Mouse (Mus musculus) left cerebral cortex, adult 2 months (tissue): ENCODE measurements around the gene Gm13030. TPM values are rescaled to one million over a fixed set of nuclear protein-coding genes. Genes with fewer than 3 reads are reported as not detected.
"Not testable (repeated sequence)": the region's sequence is repeated elsewhere in the genome, so short reads cannot be mapped to it uniquely, and the experiment has no call there.

Source experiments
- DNase-seq, 2 experiments: peaks; one replicate each; pipeline ENCODE4 v3.0.0; 2021 to 2022; ENCODE audit warnings: low spot score in 2 of 2, mixed read lengths in 1 of 2; ENCODE audit errors: extremely low spot score in 1 of 2
- H3K27ac ChIP-seq: fragments of 200-600 bp; 2 replicates; pipeline ENCODE4 v1.8.1; 2022
- H3K4me3 ChIP-seq: fragments of 200-600 bp; 2 replicates; pipeline ENCODE4 v1.8.1; 2022
- CTCF ChIP-seq: fragments of 200-600 bp; IDR thresholded peaks from 2 replicates; pipeline ENCODE4 v1.8.1; 2022; ENCODE audit warnings: antibody characterized with exemption, mild to moderate bottlenecking, moderate library complexity
- intact Hi-C: fragments of 180-260 bp; cut with DNase I; formaldehyde crosslinking; loops from one replicate; pipeline ENCODE4 v1.15.1; 2025
- total RNA-seq, 2 experiments: library from RNA; stranded (reverse); gene quantifications; 2 replicates each; pipeline ENCODE4 v1.2.3; 2021

Gene Gm13030
- total RNA-seq, 2 experiments from 2014 or later, result not detected

DNA sequence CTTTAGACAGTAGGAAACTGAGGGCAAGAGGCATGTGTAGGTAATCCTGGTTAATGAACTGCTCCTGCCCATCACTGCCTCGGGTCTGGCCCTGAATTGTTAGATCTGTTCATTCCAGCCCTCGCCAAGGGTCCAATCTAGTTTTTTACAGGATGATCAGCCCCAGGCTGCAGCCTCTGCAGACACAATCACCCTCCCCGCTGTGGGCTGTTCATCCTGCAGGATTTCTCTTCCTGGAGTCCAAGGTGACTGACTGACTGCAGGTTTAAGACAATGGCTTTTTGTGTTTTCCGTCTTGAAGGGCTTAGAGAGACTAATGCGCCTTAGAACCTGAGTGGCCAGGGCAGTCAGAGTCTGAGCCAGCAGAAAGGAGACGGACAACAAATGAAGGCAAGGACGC lies 15.4 kb upstream of the Gm13030 start:
- no peak for DNase-seq
- H3K4me3 ChIP-seq, result no peak overlapping the region
- H3K27ac ChIP-seq, result no peak overlapping the region
- TF ChIP-seq CTCF, result no peak
- intact Hi-C loops, result no loop called here

GRCm38 (mm10) chr4:138884261-138884660 lies 10.5 kb upstream of the Gm13030 start:
- no peak overlapping the region for H3K4me3 ChIP-seq
- intact Hi-C loops, result loop anchor here (1.0 kb wide), 2 partner anchors 19 to 437 kb away; no protein-coding TSS in a partner anchor
- H3K27ac ChIP-seq, result 0 out of 2 replicates have a peak overlapping the region, but pooled peaks have one; percentile 77
- TF ChIP-seq CTCF, result peak; percentile 87
- DNase-seq, result peak; percentile 84 to 87

DNA sequence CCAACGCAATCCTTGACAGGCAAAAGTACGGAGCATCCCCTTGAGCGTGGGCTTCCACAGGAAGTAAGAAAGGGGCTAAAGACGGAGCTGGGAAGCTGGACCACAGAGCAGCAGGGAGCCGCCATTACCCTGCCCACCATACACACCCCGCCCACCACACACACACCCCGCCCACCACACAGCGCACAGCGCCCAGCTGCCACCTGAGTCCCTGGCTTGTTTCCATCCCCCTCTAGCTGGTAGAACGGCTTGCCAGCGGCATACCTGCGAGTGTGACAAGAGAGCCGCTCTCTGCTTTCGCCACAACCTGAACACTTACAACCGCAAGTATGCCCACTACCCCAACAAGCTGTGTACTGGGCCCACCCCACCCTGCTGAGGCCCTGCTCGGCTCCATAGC lies 8.4 kb upstream of the Gm13030 start:
- DNase-seq, result peak; percentile 40 to 67
- intact Hi-C loops, result no loop called here
- no peak for TF ChIP-seq CTCF

GRCm38 (mm10) chr4:138880811-138881584 lies 7.2 kb upstream of the Gm13030 start:
- no peak overlapping the region for H3K4me3 ChIP-seq
- TF ChIP-seq CTCF, result no peak
- intact Hi-C loops, result no loop called here
- H3K27ac ChIP-seq, result no peak overlapping the region
- DNase-seq, result no peak

More for the DNA sequence above, 8.4 kb upstream of the Gm13030 start:
- H3K27ac ChIP-seq, result peak overlapping the region; percentile 53; the same call in 1 of the 2 replicates
- no peak overlapping the region for H3K4me3 ChIP-seq

DNA sequence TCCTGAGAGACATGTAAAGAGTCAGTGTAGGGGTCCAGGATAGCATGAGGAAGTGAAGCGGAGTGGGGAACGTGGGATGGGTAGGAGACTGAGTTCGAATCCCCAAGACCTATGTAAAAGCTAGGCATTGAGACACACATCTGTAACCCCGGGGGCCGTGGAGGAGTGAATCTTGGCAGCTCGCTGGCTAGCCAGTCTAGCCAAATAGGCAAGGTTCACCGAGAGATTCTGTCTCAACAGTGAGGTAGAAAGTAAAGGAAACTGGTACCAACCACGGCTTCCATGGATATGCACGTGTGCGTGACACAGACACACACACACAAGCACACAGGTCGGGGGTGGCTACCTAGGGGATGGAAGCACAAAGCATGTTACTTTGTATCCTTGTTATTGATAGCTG lies 6.0 kb upstream of the Gm13030 start:
- DNase-seq, result no peak
- intact Hi-C loops, result no loop called here
- no peak for TF ChIP-seq CTCF
- Histone ChIP-seq H3K27ac (no peak overlapping the region), H3K4me3 (no peak overlapping the region)

GRCm38 (mm10) chr4:138878783-138879182 lies 5.0 kb upstream of the Gm13030 start:
- intact Hi-C loops, result no loop called here
- Histone ChIP-seq H3K4me3 (no peak overlapping the region), H3K27ac (no peak overlapping the region)
- DNase-seq, result no peak
- TF ChIP-seq CTCF, result no peak

- DNase-seq, result no peak
- intact Hi-C loops, result no loop called here
- Histone ChIP-seq H3K4me3 (no peak within 1 kb of the TSS), H3K27ac (no peak within 1 kb of the TSS)
- TF ChIP-seq CTCF, result no peak
Observed at GRCm38 (mm10) chr4:138877731-138878130, 4.0 kb upstream of the Gm13030 start, which contains the start of gene Pla2g2e. TSS of gene Pla2g2e (plus strand) at chr4:138877942.

- H3K27ac ChIP-seq, result no peak overlapping the region
- H3K4me3 ChIP-seq, result no peak overlapping the region
- no peak for TF ChIP-seq CTCF
- DNase-seq, result no peak
- intact Hi-C loops, result no loop called here
Observed at GRCm38 (mm10) chr4:138875986-138876385, 2.2 kb upstream of the Gm13030 start.

DNA sequence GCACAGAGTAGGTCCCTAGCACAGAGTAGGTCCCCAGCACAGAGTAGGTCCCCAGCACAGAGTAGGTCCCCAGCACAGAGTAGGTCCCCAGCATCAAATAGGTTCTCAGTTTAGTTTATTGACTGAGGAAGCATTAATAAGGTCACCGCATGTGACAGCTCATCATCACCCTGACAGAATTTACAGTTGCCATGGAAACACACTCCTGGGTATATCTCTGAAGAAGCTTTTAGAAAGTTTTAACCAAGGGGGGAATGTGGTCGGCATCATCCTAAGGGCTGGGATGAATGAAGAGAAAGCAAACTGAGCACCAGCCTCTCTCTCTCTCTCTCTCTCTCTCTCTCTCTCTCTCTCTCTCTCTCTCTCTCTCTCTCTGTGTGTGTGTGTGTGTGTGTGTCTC lies 1.5 kb upstream of the Gm13030 start:
- intact Hi-C loops, H3K4me3 ChIP-seq, H3K27ac ChIP-seq: not testable (repeated sequence)

GRCm38 (mm10) chr4:138868666-138869065 lies 5.1 kb downstream of the Gm13030 start:
- Histone ChIP-seq H3K4me3 (no peak overlapping the region), H3K27ac (no peak overlapping the region)
- no peak for DNase-seq
- intact Hi-C loops, result no loop called here
- no peak for TF ChIP-seq CTCF

More for the DNA sequence above, 1.5 kb upstream of the Gm13030 start:
- DNase-seq, result not testable (repeated sequence)

- intact Hi-C loops, result loop anchor here (2.0 kb wide), 1 partner anchor 212 kb away; no protein-coding TSS in a partner anchor
- peak; percentile 93 for TF ChIP-seq CTCF
- no peak overlapping the region for H3K27ac ChIP-seq
- H3K4me3 ChIP-seq, result no peak overlapping the region
- peak; percentile 69 to 78 for DNase-seq
Observed at GRCm38 (mm10) chr4:138866413-138866812, 7.4 kb downstream of the Gm13030 start.

DNA sequence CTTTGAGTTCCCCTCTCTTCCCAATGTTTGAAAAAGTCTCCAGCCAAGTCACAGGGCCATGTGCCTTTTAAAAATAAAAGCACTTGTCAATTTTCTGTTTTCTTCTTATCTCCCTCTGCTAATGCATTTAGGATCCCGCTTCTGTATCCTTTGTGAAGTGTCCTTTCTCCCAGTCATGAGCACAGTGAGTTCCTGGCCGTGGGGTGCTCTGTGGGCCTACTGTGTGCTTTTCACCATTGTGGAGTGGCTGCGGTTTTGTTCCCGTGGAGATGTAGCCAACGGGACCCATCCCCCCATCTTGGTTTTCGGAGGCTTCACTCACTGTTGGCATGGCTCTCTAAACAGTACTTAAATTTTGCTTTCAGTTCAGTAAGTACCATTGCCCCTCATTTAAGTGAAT lies 7.8 kb downstream of the Gm13030 start:
- no peak overlapping the region for H3K4me3 ChIP-seq
- intact Hi-C loops, result loop anchor here (1.0 to 2.0 kb wide), 2 partner anchors 18 to 213 kb away; no protein-coding TSS in a partner anchor
- DNase-seq, result no peak
- no peak for TF ChIP-seq CTCF
- H3K27ac ChIP-seq, result no peak overlapping the region
